In the genomic region with DNA sequence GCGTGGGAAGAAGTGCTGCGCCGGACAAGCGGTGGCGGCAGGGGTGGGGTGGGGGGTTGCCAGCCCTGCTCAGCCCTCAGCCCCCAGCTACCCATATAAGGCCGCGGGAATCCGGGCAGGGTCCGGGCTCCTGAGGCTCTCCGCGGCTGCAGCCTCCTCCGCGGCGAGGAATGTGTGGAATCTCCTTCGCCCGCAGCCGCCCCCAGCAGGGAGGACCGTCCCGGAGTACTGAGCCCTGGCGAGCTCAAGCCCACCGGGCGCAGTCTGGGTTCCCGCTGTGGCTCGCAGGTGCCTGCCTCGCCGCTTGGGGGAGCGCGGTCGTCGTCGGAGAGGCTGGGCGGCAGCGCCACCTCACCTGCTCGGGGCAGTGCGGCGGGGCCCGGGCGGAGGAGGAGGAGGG, we compare ENCODE assay signal across 1 mouse cellular context.
TF ChIP-seq lines count a peak whose summit lies in the region.

No protein-coding gene starts in this region.

TF ChIP-seq in CH12.LX, 34 proteins besides CTCF, POLR2A, EP300 and RAD21 (continued from another document):
- TF ChIP-seq MEF2A (IDR thresholded peaks at IDR 0.05; ENCODE audit: borderline replicate concordance, low read depth, low read length) = peak; percentile 46; the same call in 1 of the 2 replicates
- peak; percentile 24; the same call in 1 of the 2 replicates for TF ChIP-seq IRF4 (IDR thresholded peaks at IDR 0.05; ENCODE audit: low read depth, low read length)
